ENCODE assay signal across 24 mouse cellular contexts in genomic region chr2:64959657-64960056, GRCm38 (mm10).
DNase-seq lines count a peak whose midpoint lies in the region; ATAC-seq and TF ChIP-seq lines count a peak whose summit lies in the region.
"Had no signal": no experiment of that assay in that cellular context is flagged by ENCODE, and none has a peak within 500 bp of the region (broad histone marks: within the 10 kb centered on the region; RNA-seq: fewer than 3 reads in every experiment).

No protein-coding gene starts in this region.

- no peak overlapping the region for H3K9ac ChIP-seq in kidney, embryonic 16.5 days (replicated peaks; ENCODE audit: low read length)
- H3K9ac ChIP-seq: embryonic facial prominence, embryonic 13.5 days; embryonic facial prominence, embryonic 15.5 days; forebrain, embryonic 12.5 days had no signal

- H3K4me2 ChIP-seq in kidney, embryonic 16.5 days (replicated peaks; ENCODE audit: low read depth, low read length) = no peak overlapping the region
- H3K4me2 ChIP-seq: embryonic facial prominence, embryonic 13.5 days; embryonic facial prominence, embryonic 15.5 days; forebrain, embryonic 12.5 days had no signal

- no peaks in the 10 kb centered on the region for H3K27me3 ChIP-seq in kidney, embryonic 16.5 days (ENCODE audit: insufficient read depth, low read length)
- H3K27me3 ChIP-seq: embryonic facial prominence, embryonic 13.5 days; embryonic facial prominence, embryonic 15.5 days; forebrain, embryonic 12.5 days had no signal

- H3K27ac ChIP-seq in layer of hippocampus, adult 2 months = peak overlapping the region; percentile 41; the same call in 1 of the 2 replicates
- H3K27ac ChIP-seq in kidney, embryonic 16.5 days (ENCODE audit: low read length) = no peak overlapping the region
- H3K27ac ChIP-seq: embryonic facial prominence, embryonic 13.5 days; embryonic facial prominence, embryonic 15.5 days; forebrain, embryonic 10.5 days; forebrain, embryonic 12.5 days had no signal

- 25% methylated on average over 4 of the region's 4 CpGs for WGBS in lung, adult 2 months
- WGBS in kidney, embryonic 16.5 days = 66% methylated on average over 4 of the region's 4 CpGs

- H3K36me3 ChIP-seq in kidney, embryonic 16.5 days (ENCODE audit: insufficient read depth, low read length) = no peaks in the 10 kb centered on the region
- H3K36me3 ChIP-seq: embryonic facial prominence, embryonic 13.5 days; embryonic facial prominence, embryonic 15.5 days; forebrain, embryonic 10.5 days; forebrain, embryonic 12.5 days had no signal

- no peak for ATAC-seq in kidney, embryonic 16.5 days (ENCODE audit: low FRiP score, low TSS enrichment)
- ATAC-seq: forebrain, embryonic 14.5 days had no signal

- no peak for DNase-seq in layer of hippocampus, adult 2 months (ENCODE audit: low spot score in 2 of 2)
- DNase-seq in layer of hippocampus, adult 18-20 months (ENCODE audit: low spot score in 2 of 2) = no peak
- peak; percentile 23 for DNase-seq in lung, postnatal 10 days
- no peak for DNase-seq in lung, adult 2 months
- peak; percentile 13 for DNase-seq in lung, postnatal 14 days
- peak; percentile 36 for DNase-seq in lung, postnatal 25 days (ENCODE audit: low spot score)
- DNase-seq in ovary, postnatal 14 days (ENCODE audit: low spot score) = no peak
- DNase-seq: adrenal gland, adult 2 months; adrenal gland, postnatal 10 days; adrenal gland, postnatal 25 days; cerebellum, adult 11 months; cerebellum, adult 18-20 months; cerebellum, adult 8-10 months; cerebellum, adult 9-11 months; cerebellum, postnatal 14 days; cerebellum, postnatal 36 days; embryo, embryonic 11 days had no signal

- no peak overlapping the region for H3K4me3 ChIP-seq in layer of hippocampus, adult 2 months
- no peak overlapping the region for H3K4me3 ChIP-seq in lung, adult 2 months (replicated peaks; ENCODE audit: extremely low read depth, low read depth, low read length)
- H3K4me3 ChIP-seq in kidney, embryonic 16.5 days (ENCODE audit: low read length) = no peak overlapping the region
- H3K4me3 ChIP-seq: embryonic facial prominence, embryonic 13.5 days; embryonic facial prominence, embryonic 15.5 days; erythroblast, embryonic 14.5 days; forebrain, embryonic 10.5 days; forebrain, embryonic 12.5 days had no signal

- no peaks in the 10 kb centered on the region for H3K9me3 ChIP-seq in kidney, embryonic 16.5 days (ENCODE audit: low read length)
- H3K9me3 ChIP-seq: embryonic facial prominence, embryonic 13.5 days; embryonic facial prominence, embryonic 15.5 days; forebrain, embryonic 10.5 days; forebrain, embryonic 12.5 days had no signal

- no peak for TF ChIP-seq CTCF in layer of hippocampus, adult 2 months (conservative IDR thresholded peaks at IDR 0.05)
- TF ChIP-seq CTCF in lung, adult 2 months (IDR thresholded peaks at IDR 0.05; ENCODE audit: insufficient read depth, low read length) = no peak

- no peak for TF ChIP-seq POLR2A in lung, adult 2 months (IDR thresholded peaks at IDR 0.05; ENCODE audit: borderline replicate concordance, extremely low read depth, low read depth, low read length)

- H3K4me1 ChIP-seq in lung, adult 2 months (ENCODE audit: control insufficient read depth, insufficient read depth, low read length) = peaks cover 7% of the 10 kb centered on the region; the same call in 1 of the 2 replicates
- no peaks in the 10 kb centered on the region; the same call in 1 of the 2 replicates for H3K4me1 ChIP-seq in kidney, embryonic 16.5 days (ENCODE audit: insufficient read depth, low read length)
- H3K4me1 ChIP-seq: embryonic facial prominence, embryonic 15.5 days had no signal

Comparison
In these comparisons a context has a peak if more than half of its experiments do, and no peak if none do; other contexts are left out.
1. DNase-seq: peak in lung, postnatal 10 days (single experiment), lung, postnatal 14 days (single experiment) and lung, postnatal 25 days (single experiment); none in layer of hippocampus, adult 2 months (0 of 2), layer of hippocampus, adult 18-20 months (0 of 2), lung, adult 2 months (single experiment) and ovary, postnatal 14 days (single experiment).